Mouse (Mus musculus): ENCODE results near the gene Theg. TPM values are rescaled to one million over a fixed set of nuclear protein-coding genes. Genes with fewer than 3 reads are reported as not detected.

Gene Theg
- polyA plus RNA-seq, 1 experiment from 2014 or later: not detected

DNA sequence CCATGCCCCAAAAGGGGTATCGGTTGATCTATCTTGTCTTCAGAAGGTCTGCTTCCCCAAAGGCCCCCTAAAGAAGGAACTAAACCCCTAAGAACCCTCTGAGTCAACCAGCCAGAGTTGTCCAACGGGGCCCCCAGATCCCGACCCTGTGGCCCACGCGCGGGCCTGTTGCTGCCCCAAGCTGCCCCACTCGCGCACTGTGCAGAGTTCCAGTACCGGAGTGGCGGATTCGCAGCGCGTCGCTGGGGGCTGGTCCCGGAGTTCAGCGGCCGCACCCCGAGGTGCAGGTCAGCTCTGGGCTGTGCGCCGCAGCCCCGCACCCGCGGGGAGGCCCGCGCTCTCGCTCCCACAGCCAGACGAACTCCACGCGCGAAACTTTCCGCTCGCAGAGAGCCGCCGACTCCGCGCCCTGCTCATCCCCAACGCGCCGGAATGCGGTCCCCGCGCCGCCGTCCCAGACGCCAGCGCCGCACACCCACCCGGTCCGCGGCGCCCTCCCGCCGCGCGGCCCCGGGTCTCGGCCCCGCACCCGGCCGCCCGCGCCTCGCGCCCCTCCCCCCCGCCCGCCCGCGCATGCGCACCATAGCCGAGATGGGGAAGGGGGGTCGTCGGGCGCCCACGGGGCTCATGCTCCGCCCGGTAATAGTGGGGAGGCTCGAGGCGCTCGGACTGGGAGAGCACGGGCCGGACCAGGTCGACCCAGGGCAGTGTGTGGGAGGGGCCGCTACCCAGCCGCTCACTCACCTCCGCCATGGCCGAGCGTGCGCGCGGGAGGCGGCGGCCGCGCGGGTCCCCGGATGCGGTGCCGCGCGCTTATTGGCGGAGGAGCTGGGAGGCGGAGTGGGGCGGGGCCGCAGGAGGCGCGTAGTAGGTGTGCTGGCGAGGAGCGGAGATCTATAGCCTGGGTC is 32.5 kb downstream of the Theg start, which contains the start of gene Mier2:
Gene Mier2, minus strand, starts transcription at position 870 of the 908 bp plus-strand sequence.
- peaks cover 7% of the 10 kb centered on the region for H3K4me1 ChIP-seq (ENCODE audit: control insufficient read depth, insufficient read depth, low read length)
- peak within 1 kb of the TSS; percentile 95 for H3K4me3 ChIP-seq (ENCODE audit: low read depth, low read length)
- WGBS: under 1% methylated on average over 94 of the region's 108 CpGs
- H3K27me3 ChIP-seq (ENCODE audit: control insufficient read depth, insufficient read depth, low read length): no peaks in the 10 kb centered on the region
- H3K36me3 ChIP-seq (ENCODE audit: control insufficient read depth, insufficient read depth, low read length): peaks cover 3% of the 10 kb centered on the region
- DNase-seq (ENCODE audit: low spot score, missing footprints): peak; percentile 97
- H3K9ac ChIP-seq (ENCODE audit: low read length): peak within 1 kb of the TSS; percentile 96
- ATAC-seq (ENCODE audit: low FRiP score): peak; percentile 90
- H3K9me3 ChIP-seq (ENCODE audit: control insufficient read depth, low read length): no peaks in the 10 kb centered on the region
- H3K27ac ChIP-seq (ENCODE audit: low read depth, low read length): no peak within 1 kb of the TSS; the same call in 1 of the 2 replicates
- H3K4me2 ChIP-seq: peak within 1 kb of the TSS; percentile 84

DNA sequence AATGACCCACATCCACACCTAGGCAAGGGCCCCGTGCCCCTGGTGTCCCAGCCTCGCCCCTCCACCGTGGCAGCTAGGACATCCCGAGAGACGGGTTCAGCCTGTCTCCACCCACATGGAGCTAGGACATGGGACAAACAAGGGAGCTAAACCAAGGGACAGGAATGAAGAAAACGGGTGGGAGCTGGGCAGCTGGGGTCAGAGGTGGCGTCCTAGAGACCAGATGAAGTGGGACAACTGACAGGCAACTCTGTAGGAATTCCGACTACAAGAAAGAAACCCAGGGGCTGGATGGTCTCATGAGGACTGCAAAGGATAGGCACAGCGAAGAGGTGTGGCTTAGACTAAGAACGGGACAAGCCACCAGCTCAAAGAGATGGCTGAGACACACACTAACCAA is 33.4 kb downstream of the Theg start:
- peak overlapping the region; percentile 96 for H3K9ac ChIP-seq (ENCODE audit: low read length)
- H3K27me3 ChIP-seq (ENCODE audit: control insufficient read depth, insufficient read depth, low read length): no peaks in the 10 kb centered on the region
- ATAC-seq (ENCODE audit: low FRiP score): no peak
- no peak for DNase-seq (ENCODE audit: low spot score, missing footprints)
- peaks cover 12% of the 10 kb centered on the region for H3K36me3 ChIP-seq (ENCODE audit: control insufficient read depth, insufficient read depth, low read length)
- peak overlapping the region; percentile 95 for H3K4me3 ChIP-seq (ENCODE audit: low read depth, low read length)
- H3K9me3 ChIP-seq (ENCODE audit: control insufficient read depth, low read length): no peaks in the 10 kb centered on the region
- 46% methylated on average over 10 of the region's 10 CpGs for WGBS
- peak overlapping the region; percentile 84 for H3K4me2 ChIP-seq
- no peak overlapping the region for H3K27ac ChIP-seq (ENCODE audit: low read depth, low read length)
- H3K4me1 ChIP-seq (ENCODE audit: control insufficient read depth, insufficient read depth, low read length): peaks cover 7% of the 10 kb centered on the region

DNA sequence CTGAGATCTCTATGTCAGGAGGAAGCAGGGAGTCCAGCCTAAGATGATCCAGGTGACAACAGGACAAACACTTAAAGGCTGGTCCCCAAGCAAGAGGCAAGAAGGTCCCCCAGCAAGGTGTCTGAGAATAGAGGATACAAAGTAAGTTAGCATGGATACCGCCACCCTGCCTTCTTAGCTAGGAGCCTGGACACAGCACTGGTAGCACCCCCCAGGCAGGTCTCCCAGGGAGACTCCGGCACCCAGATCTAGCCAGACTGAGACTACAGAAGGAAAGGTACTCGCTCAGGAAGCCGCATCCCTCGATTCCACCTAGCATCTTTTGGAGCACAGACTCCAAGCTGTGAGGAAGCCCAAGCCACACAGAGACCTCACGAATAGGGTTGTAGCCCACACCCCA is 34.0 kb downstream of the Theg start:
- Histone ChIP-seq H3K9me3 (ENCODE audit: control insufficient read depth, low read length) (no peaks in the 10 kb centered on the region), H3K27me3 (ENCODE audit: control insufficient read depth, insufficient read depth, low read length) (no peaks in the 10 kb centered on the region), H3K4me3 (ENCODE audit: low read depth, low read length) (0 out of 2 replicates have a peak overlapping the region, but pooled peaks have one; percentile 95), H3K36me3 (ENCODE audit: control insufficient read depth, insufficient read depth, low read length) (peaks cover 17% of the 10 kb centered on the region), H3K4me1 (ENCODE audit: control insufficient read depth, insufficient read depth, low read length) (peaks cover 7% of the 10 kb centered on the region), H3K27ac (ENCODE audit: low read depth, low read length) (no peak overlapping the region), H3K9ac (ENCODE audit: low read length) (no peak overlapping the region), H3K4me2 (peak overlapping the region; percentile 84; the same call in 1 of the 2 replicates)
- DNase-seq (ENCODE audit: low spot score, missing footprints): no peak
- 96% methylated on average over 6 of the region's 6 CpGs for WGBS
- no peak for ATAC-seq (ENCODE audit: low FRiP score)

DNA sequence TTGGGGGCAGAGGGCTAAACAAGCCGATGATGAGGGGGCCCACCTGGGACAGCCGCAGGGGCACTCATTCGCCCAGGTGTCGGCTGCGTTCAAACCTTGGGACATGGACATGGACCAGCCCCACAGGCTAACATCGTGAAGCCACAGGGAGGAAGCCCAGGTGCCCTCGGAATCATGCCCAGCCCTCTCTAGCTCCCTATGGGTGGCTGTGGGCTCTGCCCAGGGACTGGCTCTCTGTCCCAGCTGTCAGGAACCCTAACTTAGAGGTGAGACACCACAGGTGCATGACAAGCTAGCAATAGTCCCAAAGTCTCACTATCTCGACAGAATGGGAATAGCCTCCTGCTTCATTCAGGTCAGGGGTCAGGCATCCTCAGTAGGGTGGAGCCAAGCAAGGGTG is 34.6 kb downstream of the Theg start:
- no peak overlapping the region for H3K27ac ChIP-seq (ENCODE audit: low read depth, low read length)
- H3K27me3 ChIP-seq (ENCODE audit: control insufficient read depth, insufficient read depth, low read length): no peaks in the 10 kb centered on the region
- 90% methylated on average over 8 of the region's 8 CpGs for WGBS
- no peak for ATAC-seq (ENCODE audit: low FRiP score)
- H3K36me3 ChIP-seq (ENCODE audit: control insufficient read depth, insufficient read depth, low read length): peaks cover 20% of the 10 kb centered on the region
- no peak overlapping the region for H3K9ac ChIP-seq (ENCODE audit: low read length)
- H3K9me3 ChIP-seq (ENCODE audit: control insufficient read depth, low read length): no peaks in the 10 kb centered on the region
- H3K4me2 ChIP-seq: no peak overlapping the region
- no peak for DNase-seq (ENCODE audit: low spot score, missing footprints)
- H3K4me1 ChIP-seq (ENCODE audit: control insufficient read depth, insufficient read depth, low read length): peaks cover 7% of the 10 kb centered on the region
- H3K4me3 ChIP-seq (ENCODE audit: low read depth, low read length): no peak overlapping the region

DNA sequence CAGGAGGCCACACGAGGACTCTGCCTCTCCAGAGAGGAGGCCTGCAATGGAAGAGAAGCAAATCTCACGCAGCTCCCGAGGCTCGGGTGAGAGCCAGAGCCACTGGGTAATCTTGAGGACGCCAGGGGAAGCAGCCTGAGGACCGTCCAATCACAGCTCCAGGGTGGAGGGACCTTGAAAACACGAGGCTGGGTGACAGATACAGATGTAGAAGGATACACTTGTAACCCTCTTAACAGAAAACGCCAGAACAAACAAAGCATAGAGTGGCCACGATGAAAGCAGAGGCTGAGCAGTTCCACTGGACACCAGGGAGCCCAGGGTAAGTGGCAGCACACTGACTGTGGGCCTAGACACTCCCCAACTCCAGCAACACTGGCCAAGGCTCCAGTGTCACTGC is 36.8 kb downstream of the Theg start:
- 88% methylated on average over 9 of the region's 9 CpGs for WGBS
- H3K9me3 ChIP-seq (ENCODE audit: control insufficient read depth, low read length): no peaks in the 10 kb centered on the region
- ATAC-seq (ENCODE audit: low FRiP score): no peak

DNA sequence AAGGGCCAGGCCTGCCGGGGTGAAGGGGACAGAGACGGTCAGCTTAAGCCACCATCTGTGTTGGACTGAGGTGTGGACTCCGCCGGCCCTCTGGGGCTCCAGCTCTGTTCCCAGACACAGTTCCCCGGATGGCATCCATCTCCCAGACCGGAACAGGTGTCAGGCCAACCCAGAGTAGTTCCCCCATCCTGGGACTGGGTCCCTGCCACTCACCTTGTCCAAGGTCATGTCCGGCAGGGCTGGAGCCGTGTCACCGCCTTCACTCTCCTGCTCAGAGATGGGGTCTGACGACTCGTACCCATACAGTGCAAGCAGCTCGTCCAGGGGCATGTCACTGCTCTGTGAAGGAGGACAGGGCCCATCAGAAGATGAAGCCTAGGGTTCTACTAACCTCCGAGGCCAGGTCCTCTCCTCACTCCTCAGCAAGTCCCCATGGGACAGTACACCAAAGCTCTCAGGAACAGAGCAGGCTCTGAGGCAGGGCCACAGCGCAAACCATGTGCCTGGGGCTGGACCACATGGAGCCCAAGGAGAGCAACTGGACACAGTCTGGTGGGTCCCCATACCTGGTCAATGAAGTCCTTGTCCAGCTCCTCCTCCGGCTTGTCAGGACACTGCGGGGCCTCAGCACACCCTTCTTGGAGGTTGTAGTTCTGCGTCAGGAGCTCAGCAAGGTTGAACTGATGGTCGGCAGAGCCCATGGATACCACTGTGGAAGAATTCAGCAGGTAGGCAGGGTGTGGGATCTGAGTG is 38.0 kb downstream of the Theg start:
- ATAC-seq (ENCODE audit: low FRiP score) (no peak), DNase-seq (ENCODE audit: low spot score, missing footprints) (no peak)
- H3K9me3 ChIP-seq (ENCODE audit: control insufficient read depth, low read length): no peaks in the 10 kb centered on the region
- H3K9ac ChIP-seq (ENCODE audit: low read length): no peak overlapping the region
- 93% methylated on average over 18 of the region's 18 CpGs for WGBS
- H3K27me3 ChIP-seq (ENCODE audit: control insufficient read depth, insufficient read depth, low read length): no peaks in the 10 kb centered on the region
- peaks cover 7% of the 10 kb centered on the region for H3K4me1 ChIP-seq (ENCODE audit: control insufficient read depth, insufficient read depth, low read length)
- no peak overlapping the region for H3K4me3 ChIP-seq (ENCODE audit: low read depth, low read length)
- no peak overlapping the region for H3K27ac ChIP-seq (ENCODE audit: low read depth, low read length)
- no peak overlapping the region for H3K4me2 ChIP-seq
- peaks cover 33% of the 10 kb centered on the region for H3K36me3 ChIP-seq (ENCODE audit: control insufficient read depth, insufficient read depth, low read length)

More for the DNA sequence above, 36.8 kb downstream of the Theg start:
- H3K4me1 ChIP-seq (ENCODE audit: control insufficient read depth, insufficient read depth, low read length): peaks cover 7% of the 10 kb centered on the region
- no peak overlapping the region for H3K4me2 ChIP-seq
- peaks cover 24% of the 10 kb centered on the region for H3K36me3 ChIP-seq (ENCODE audit: control insufficient read depth, insufficient read depth, low read length)
- no peaks in the 10 kb centered on the region for H3K27me3 ChIP-seq (ENCODE audit: control insufficient read depth, insufficient read depth, low read length)
- no peak overlapping the region for H3K9ac ChIP-seq (ENCODE audit: low read length)
- H3K4me3 ChIP-seq (ENCODE audit: low read depth, low read length): no peak overlapping the region
- no peak overlapping the region for H3K27ac ChIP-seq (ENCODE audit: low read depth, low read length)
- no peak for DNase-seq (ENCODE audit: low spot score, missing footprints)

DNA sequence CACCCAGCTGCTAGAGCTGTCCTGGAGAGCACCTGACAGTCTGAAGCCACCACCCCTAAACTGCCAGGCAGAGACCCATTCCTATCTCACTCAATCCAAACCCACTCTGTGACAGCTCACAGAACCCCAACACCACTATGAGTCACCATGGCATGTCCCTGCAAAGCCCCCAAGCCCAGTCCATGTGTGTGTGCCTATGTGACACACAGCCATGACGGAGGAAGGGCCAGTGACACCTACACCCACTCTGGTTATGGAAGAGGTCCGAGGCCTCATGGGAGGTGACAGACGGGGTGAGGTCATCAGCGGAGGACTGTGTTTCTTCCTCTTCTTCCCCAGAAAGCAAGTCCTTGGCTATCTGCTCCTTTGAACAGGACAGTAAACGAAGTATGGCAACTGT is 38.6 kb downstream of the Theg start:
- H3K4me2 ChIP-seq: no peak overlapping the region
- ATAC-seq (ENCODE audit: low FRiP score) (no peak), DNase-seq (ENCODE audit: low spot score, missing footprints) (no peak)
- H3K9ac ChIP-seq (ENCODE audit: low read length): no peak overlapping the region
- WGBS: 94% methylated on average over 5 of the region's 5 CpGs
- no peak overlapping the region for H3K27ac ChIP-seq (ENCODE audit: low read depth, low read length)
- H3K4me1 ChIP-seq (ENCODE audit: control insufficient read depth, insufficient read depth, low read length): peaks cover 4% of the 10 kb centered on the region
- H3K36me3 ChIP-seq (ENCODE audit: control insufficient read depth, insufficient read depth, low read length): peaks cover 38% of the 10 kb centered on the region
- no peak overlapping the region for H3K4me3 ChIP-seq (ENCODE audit: low read depth, low read length)
- H3K9me3 ChIP-seq (ENCODE audit: control insufficient read depth, low read length): no peaks in the 10 kb centered on the region
- no peaks in the 10 kb centered on the region for H3K27me3 ChIP-seq (ENCODE audit: control insufficient read depth, insufficient read depth, low read length)

DNA sequence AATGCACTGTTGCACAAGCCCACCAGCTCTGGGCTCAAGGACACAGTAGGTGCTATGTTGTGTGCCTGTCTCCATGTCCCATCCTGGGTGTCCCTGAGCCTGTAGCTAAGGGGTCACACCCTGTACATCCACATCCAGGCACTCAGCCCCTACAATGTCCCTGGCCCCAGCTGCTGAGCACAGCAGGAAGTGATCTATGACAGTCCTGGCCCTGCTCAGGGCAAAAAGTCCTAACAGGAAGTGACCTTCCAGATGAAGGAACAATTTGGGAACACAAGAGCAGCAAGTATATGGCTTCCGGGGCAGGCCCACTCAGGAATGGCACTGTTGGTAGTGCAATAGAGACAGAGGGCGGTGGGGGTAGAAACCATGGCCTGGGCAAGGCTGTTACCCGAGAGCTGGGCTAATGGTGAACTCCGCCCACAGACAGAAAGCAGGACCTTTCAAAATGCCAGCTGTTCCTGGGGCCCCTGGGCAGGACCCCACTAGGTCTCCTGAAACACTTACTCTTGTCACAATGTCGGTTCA is 39.9 kb downstream of the Theg start:
- no peak for ATAC-seq (ENCODE audit: low FRiP score)

More for the DNA sequence above, 39.9 kb downstream of the Theg start:
- no peaks in the 10 kb centered on the region for H3K4me1 ChIP-seq (ENCODE audit: control insufficient read depth, insufficient read depth, low read length)
- H3K4me2 ChIP-seq: no peak overlapping the region
- H3K9me3 ChIP-seq (ENCODE audit: control insufficient read depth, low read length): no peaks in the 10 kb centered on the region
- H3K4me3 ChIP-seq (ENCODE audit: low read depth, low read length): no peak overlapping the region
- H3K36me3 ChIP-seq (ENCODE audit: control insufficient read depth, insufficient read depth, low read length): peaks cover 39% of the 10 kb centered on the region
- no peaks in the 10 kb centered on the region for H3K27me3 ChIP-seq (ENCODE audit: control insufficient read depth, insufficient read depth, low read length)
- 88% methylated on average over 5 of the region's 5 CpGs for WGBS
- no peak for DNase-seq (ENCODE audit: low spot score, missing footprints)
- H3K27ac ChIP-seq (ENCODE audit: low read depth, low read length): no peak overlapping the region
- no peak overlapping the region for H3K9ac ChIP-seq (ENCODE audit: low read length)
